Mouse (Mus musculus): ENCODE measurements around the gene Nrxn2. TPM values are rescaled to one million over a fixed set of nuclear protein-coding genes. Genes with fewer than 3 reads are reported as not detected.

Nrxn2 gene
- total and polyA plus RNA-seq, 2 experiments from 2014 or later = 54.4 to 355 TPM

GRCm38 (mm10) chr19:6467374-6467979 is 48.9 kb downstream of the Nrxn2 start:
- no peak overlapping the region for H3K27ac ChIP-seq
- H3K4me2 ChIP-seq (ENCODE audit: low read depth, low read length) = no peak overlapping the region
- no peaks in the 10 kb centered on the region for H3K9me3 ChIP-seq (ENCODE audit: low read length)
- no peak overlapping the region for H3K9ac ChIP-seq (replicated peaks; ENCODE audit: low read length)
- 84% methylated on average over 15 of the region's 15 CpGs for WGBS
- no peaks in the 10 kb centered on the region for H3K36me3 ChIP-seq (ENCODE audit: insufficient read depth, low read length)
- H3K27me3 ChIP-seq (ENCODE audit: insufficient read depth, low read length) = no peaks in the 10 kb centered on the region
- H3K4me1 ChIP-seq (ENCODE audit: insufficient read depth, low read length) = peaks cover 18% of the 10 kb centered on the region
- DNase-seq (ENCODE audit: low spot score) (no peak), ATAC-seq (no peak)
- H3K4me3 ChIP-seq (ENCODE audit: low read length) = no peak overlapping the region
- TF ChIP-seq CTCF (IDR thresholded peaks at IDR 0.05; ENCODE audit: low read depth) = no peak

- no peaks in the 10 kb centered on the region for H3K9me3 ChIP-seq (ENCODE audit: low read length)
- H3K4me1 ChIP-seq (ENCODE audit: insufficient read depth, low read length) = no peaks in the 10 kb centered on the region
- no peak overlapping the region for H3K9ac ChIP-seq (replicated peaks; ENCODE audit: low read length)
- H3K36me3 ChIP-seq (ENCODE audit: insufficient read depth, low read length) = peaks cover 12% of the 10 kb centered on the region; the same call in 1 of the 2 replicates
- no peak for TF ChIP-seq CTCF (IDR thresholded peaks at IDR 0.05; ENCODE audit: low read depth)
- no peak overlapping the region for H3K4me2 ChIP-seq (ENCODE audit: low read depth, low read length)
- DNase-seq (ENCODE audit: low spot score) = no peak
- no peak overlapping the region for H3K4me3 ChIP-seq (ENCODE audit: low read length)
- no peak for ATAC-seq
- no peaks in the 10 kb centered on the region for H3K27me3 ChIP-seq (ENCODE audit: insufficient read depth, low read length)
- no peak overlapping the region for H3K27ac ChIP-seq
- 85% methylated on average over 5 of the region's 5 CpGs for WGBS
Observed at GRCm38 (mm10) chr19:6471630-6472029, 53.1 kb downstream of the Nrxn2 start.

GRCm38 (mm10) chr19:6472821-6473220 is 54.3 kb downstream of the Nrxn2 start:
- no peaks in the 10 kb centered on the region for H3K4me1 ChIP-seq (ENCODE audit: insufficient read depth, low read length)
- H3K4me2 ChIP-seq (ENCODE audit: low read depth, low read length) = no peak overlapping the region
- no peak overlapping the region for H3K9ac ChIP-seq (replicated peaks; ENCODE audit: low read length)
- H3K4me3 ChIP-seq (ENCODE audit: low read length) = no peak overlapping the region
- TF ChIP-seq CTCF (IDR thresholded peaks at IDR 0.05; ENCODE audit: low read depth) = no peak
- no peak overlapping the region for H3K27ac ChIP-seq
- H3K36me3 ChIP-seq (ENCODE audit: insufficient read depth, low read length) = peaks cover 12% of the 10 kb centered on the region; the same call in 1 of the 2 replicates
- no peak for ATAC-seq
- 87% methylated on average over 9 of the region's 9 CpGs for WGBS
- DNase-seq (ENCODE audit: low spot score) = no peak
- no peaks in the 10 kb centered on the region for H3K27me3 ChIP-seq (ENCODE audit: insufficient read depth, low read length)
- H3K9me3 ChIP-seq (ENCODE audit: low read length) = no peaks in the 10 kb centered on the region

GRCm38 (mm10) chr19:6474706-6475105 is 56.2 kb downstream of the Nrxn2 start:
- Histone ChIP-seq H3K27ac (peak overlapping the region; percentile 12; the same call in 1 of the 2 replicates), H3K4me3 (ENCODE audit: low read length) (no peak overlapping the region), H3K9me3 (ENCODE audit: low read length) (no peaks in the 10 kb centered on the region), H3K4me1 (ENCODE audit: insufficient read depth, low read length) (no peaks in the 10 kb centered on the region), H3K36me3 (ENCODE audit: insufficient read depth, low read length) (peaks cover 12% of the 10 kb centered on the region; the same call in 1 of the 2 replicates), H3K27me3 (ENCODE audit: insufficient read depth, low read length) (no peaks in the 10 kb centered on the region), H3K9ac (replicated peaks; ENCODE audit: low read length) (no peak overlapping the region), H3K4me2 (ENCODE audit: low read depth, low read length) (no peak overlapping the region)
- ATAC-seq (peak; percentile 44; the same call in 1 of the 2 replicates), DNase-seq (ENCODE audit: low spot score) (peak; percentile 44)
- WGBS = 30% methylated on average over 15 of the region's 15 CpGs
- TF ChIP-seq CTCF (IDR thresholded peaks at IDR 0.05; ENCODE audit: low read depth) = no peak

- Histone ChIP-seq H3K4me1 (ENCODE audit: insufficient read depth, low read length) (no peaks in the 10 kb centered on the region), H3K4me2 (ENCODE audit: low read depth, low read length) (no peak overlapping the region), H3K27me3 (ENCODE audit: insufficient read depth, low read length) (no peaks in the 10 kb centered on the region), H3K4me3 (ENCODE audit: low read length) (no peak overlapping the region), H3K9ac (replicated peaks; ENCODE audit: low read length) (no peak overlapping the region), H3K27ac (peak overlapping the region; percentile 12; the same call in 1 of the 2 replicates), H3K36me3 (ENCODE audit: insufficient read depth, low read length) (peaks cover 12% of the 10 kb centered on the region; the same call in 1 of the 2 replicates), H3K9me3 (ENCODE audit: low read length) (no peaks in the 10 kb centered on the region)
- DNase-seq (ENCODE audit: low spot score) (no peak), ATAC-seq (0 out of 2 replicates have a peak, but pooled peaks have one; percentile 61)
- TF ChIP-seq CTCF (IDR thresholded peaks at IDR 0.05; ENCODE audit: low read depth) = no peak
- WGBS = 34% methylated on average over 5 of the region's 5 CpGs
Observed at GRCm38 (mm10) chr19:6475129-6475528, 56.6 kb downstream of the Nrxn2 start.

GRCm38 (mm10) chr19:6477007-6477406 is 58.5 kb downstream of the Nrxn2 start:
- Histone ChIP-seq H3K9me3 (ENCODE audit: low read length) (no peaks in the 10 kb centered on the region), H3K36me3 (ENCODE audit: insufficient read depth, low read length) (peaks cover 21% of the 10 kb centered on the region; the same call in 1 of the 2 replicates), H3K27me3 (ENCODE audit: insufficient read depth, low read length) (no peaks in the 10 kb centered on the region), H3K4me1 (ENCODE audit: insufficient read depth, low read length) (no peaks in the 10 kb centered on the region), H3K4me2 (ENCODE audit: low read depth, low read length) (no peak overlapping the region), H3K9ac (replicated peaks; ENCODE audit: low read length) (no peak overlapping the region), H3K4me3 (ENCODE audit: low read length) (no peak overlapping the region), H3K27ac (no peak overlapping the region)
- 64% methylated on average over 4 of the region's 4 CpGs for WGBS
- no peak for TF ChIP-seq CTCF (IDR thresholded peaks at IDR 0.05; ENCODE audit: low read depth)
- DNase-seq (ENCODE audit: low spot score) (no peak), ATAC-seq (no peak)

- ATAC-seq (no peak), DNase-seq (ENCODE audit: low spot score) (no peak)
- no peak overlapping the region for H3K9ac ChIP-seq (replicated peaks; ENCODE audit: low read length)
- WGBS = 86% methylated on average over 2 of the region's 2 CpGs
- no peak overlapping the region for H3K4me3 ChIP-seq (ENCODE audit: low read length)
- no peaks in the 10 kb centered on the region for H3K27me3 ChIP-seq (ENCODE audit: insufficient read depth, low read length)
- H3K9me3 ChIP-seq (ENCODE audit: low read length) = no peaks in the 10 kb centered on the region
- TF ChIP-seq CTCF (IDR thresholded peaks at IDR 0.05; ENCODE audit: low read depth) = no peak
- peaks cover 20% of the 10 kb centered on the region; the same call in 1 of the 2 replicates for H3K36me3 ChIP-seq (ENCODE audit: insufficient read depth, low read length)
- H3K27ac ChIP-seq = no peak overlapping the region
- no peaks in the 10 kb centered on the region for H3K4me1 ChIP-seq (ENCODE audit: insufficient read depth, low read length)
- no peak overlapping the region for H3K4me2 ChIP-seq (ENCODE audit: low read depth, low read length)
Observed at GRCm38 (mm10) chr19:6478566-6478965, 60.0 kb downstream of the Nrxn2 start.

Measured in hindbrain, postnatal 0 days (tissue).